Mouse (Mus musculus) large intestine, adult 2 months (tissue): ENCODE results near the gene Ltb. TPM values are rescaled to one million over a fixed set of nuclear protein-coding genes. Genes with fewer than 3 reads are reported as not detected.

Experiments used
- DNase-seq: peaks from one replicate; pipeline ENCODE4 v3.0.0-alpha.2; 2012; ENCODE audit warnings: low read depth, low spot score
- WGBS: fragments of 180-500 bp; shearing (Covaris S2); methylation state at CpG from one replicate; pipeline ENCODE4 v1.1.7; 2018; 5-methylcytosine and 5-hydroxymethylcytosine counted together
- polyA plus RNA-seq: library from polyadenylated mRNA; depleted of rRNA; stranded (reverse); fragments of >200 nt; gene quantifications from 2 replicates; pipeline ENCODE4 v1.2.3, GENCODE M21; 2012

Ltb gene
- polyA plus RNA-seq, 1 experiment: 35.1 TPM

DNA sequence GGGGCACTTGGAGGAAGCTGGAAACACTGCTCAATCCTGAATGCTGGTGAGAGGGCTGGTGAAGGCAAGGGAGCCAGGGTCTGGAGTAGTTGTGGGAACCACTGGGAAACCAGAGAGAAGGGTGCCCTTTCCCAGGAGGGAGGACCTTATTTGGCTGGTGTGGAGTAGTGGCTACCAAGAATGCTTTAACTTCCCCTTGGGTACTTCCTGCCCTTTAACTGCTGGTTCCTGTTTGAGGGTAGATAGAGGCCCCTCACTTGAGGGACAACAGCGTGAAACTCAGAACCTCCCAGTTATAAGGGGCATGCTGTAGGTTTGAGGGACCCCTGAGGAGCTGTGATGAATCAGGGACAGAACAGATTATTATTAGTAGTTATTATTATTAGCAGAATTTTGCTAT is 5.1 kb upstream of the Ltb start:
- no peak for DNase-seq
- 70% methylated on average over 1 of the region's 1 CpGs for WGBS

DNA sequence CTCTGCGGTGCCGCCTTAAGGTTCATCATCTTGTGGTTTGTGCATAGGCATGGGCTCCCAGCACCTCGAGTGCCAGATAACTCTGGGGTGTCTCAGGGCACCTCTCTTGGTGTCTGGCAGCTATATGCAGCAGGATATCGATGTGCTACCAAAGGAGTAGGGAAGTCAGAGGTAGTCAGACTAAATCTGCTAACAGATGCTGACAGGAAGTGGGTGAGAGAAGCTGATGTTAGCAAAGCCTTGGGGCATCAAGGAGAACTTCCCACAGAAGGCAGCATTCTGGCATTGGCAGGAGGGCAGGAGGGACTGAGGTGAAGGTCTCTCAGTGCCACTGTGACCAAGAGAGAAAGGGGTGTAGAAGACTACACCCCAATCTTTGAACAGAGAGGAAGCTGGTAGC is 4.1 kb upstream of the Ltb start:
- 74% methylated on average over 4 of the region's 4 CpGs for whole genome bisulfite sequencing
- no peak for DNase-seq

DNA sequence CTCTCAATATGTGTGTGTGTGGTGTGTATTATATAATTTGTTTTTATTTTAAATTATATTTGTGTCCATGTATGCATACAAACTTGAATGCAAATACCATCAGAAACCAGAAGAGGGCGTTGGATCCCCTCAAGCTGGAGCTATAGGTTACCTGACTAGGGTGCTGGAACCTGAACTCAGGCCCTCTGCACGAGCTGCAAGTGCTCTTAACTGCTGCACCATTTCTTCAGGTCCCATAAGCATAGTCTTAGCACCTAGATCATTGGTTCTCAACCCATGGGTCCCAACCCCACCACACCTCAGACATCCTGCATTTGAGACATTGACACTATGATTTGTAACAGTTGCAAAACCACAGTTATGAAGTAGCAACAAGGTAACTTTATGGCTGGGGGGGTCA is 2.5 kb upstream of the Ltb start:
- 62% methylated on average over 2 of the region's 2 CpGs for WGBS
- no peak for DNase-seq

DNA sequence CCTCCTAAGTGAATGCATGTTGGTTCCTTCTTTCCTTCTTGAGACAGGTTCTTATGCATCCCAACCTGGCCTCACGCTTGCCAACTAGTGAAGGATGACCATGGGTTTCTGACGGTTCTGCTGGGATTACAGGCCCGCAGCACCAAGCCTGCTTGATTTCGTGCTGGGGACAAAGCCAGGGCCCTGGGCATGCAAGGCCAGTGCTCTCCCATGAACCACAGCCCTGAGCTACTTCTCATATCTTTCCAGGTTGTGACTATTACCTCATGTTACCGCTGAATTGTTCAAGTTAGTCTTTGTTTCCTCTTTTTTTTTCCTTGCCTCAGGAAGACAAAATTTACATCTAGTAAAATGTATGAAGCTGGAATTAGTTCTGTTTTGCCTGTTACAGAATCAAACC is 1.3 kb upstream of the Ltb start:
- WGBS: 85% methylated on average over 5 of the region's 5 CpGs
- DNase-seq: no peak

DNA sequence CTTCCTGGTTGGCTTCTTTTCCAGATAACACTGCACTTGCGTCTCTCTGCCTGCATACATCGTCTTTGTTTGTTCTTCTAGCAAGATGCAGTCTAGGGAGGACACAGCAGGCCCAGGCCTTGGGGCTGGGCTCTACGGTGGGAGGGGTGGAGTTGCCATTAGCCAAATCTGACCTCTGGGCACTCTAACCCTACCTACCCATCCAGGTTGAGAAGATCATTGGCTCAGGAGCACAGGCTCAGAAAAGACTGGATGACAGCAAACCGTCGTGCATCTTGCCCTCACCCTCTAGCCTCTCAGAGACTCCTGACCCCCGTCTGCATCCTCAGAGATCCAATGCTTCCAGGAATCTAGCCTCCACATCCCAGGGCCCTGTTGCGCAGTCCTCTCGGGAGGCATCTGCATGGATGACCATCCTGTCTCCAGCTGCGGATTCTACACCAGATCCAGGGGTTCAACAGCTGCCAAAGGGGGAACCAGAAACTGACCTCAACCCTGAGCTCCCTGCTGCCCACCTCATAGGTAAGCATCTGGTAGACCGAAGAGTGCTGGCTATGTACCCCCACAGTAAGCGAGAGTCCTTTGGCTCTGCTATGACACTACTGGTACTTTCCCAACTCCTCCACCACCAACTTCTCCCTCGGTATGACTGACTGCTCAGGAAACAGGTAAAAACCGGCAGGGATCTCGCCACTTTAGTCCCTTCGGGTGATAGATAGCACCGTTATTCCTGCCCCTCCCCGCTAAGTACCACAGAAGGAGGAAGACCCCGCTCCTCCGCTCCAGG is 798 bp downstream of the Ltb start:
- 38% methylated on average over 19 of the region's 19 CpGs for WGBS
- DNase-seq: no peak

DNA sequence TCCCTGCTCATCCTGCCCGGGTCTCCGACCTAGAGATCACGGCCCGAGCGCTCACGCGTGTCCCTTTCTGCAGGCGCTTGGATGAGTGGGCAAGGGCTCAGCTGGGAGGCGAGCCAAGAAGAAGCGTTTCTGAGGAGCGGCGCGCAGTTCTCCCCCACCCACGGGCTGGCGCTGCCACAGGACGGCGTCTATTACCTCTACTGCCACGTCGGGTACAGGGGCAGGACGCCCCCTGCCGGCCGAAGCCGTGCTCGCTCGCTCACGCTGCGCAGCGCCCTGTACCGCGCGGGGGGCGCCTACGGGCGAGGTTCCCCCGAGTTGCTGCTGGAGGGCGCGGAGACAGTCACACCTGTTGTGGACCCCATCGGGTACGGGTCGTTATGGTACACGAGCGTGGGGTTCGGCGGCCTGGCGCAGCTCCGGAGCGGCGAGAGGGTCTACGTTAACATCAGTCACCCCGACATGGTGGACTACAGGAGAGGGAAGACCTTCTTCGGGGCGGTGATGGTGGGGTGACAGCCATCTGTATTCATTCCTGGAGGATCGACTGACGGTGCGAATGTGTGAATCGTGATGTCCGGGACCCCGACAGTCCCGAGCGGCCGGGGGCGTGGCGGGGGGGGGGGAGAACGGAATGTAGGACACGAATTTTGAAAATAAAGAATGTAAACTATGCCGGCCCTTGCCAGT is 1.5 kb downstream of the Ltb start:
- DNase-seq: no peak
- 1% methylated on average over 66 of the region's 66 CpGs for WGBS

DNA sequence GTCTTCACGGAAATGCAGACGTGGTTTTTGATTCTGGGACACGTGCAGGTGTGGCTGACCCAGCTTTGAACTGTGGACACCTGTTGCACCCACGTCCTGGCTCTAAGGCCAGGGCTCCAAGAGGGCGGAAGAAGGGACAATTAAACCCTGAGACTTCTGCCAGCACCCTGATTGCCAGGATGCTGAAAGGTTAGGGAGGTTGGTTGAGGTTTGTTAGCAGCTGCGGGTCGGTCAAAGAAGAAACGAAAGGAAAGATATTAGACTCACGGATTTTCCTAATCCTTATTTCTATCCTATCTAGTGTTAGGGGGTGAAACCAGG is 2.0 kb downstream of the Ltb start:
- 10% methylated on average over 9 of the region's 9 CpGs for WGBS
- peak; percentile 55 for DNase-seq

DNA sequence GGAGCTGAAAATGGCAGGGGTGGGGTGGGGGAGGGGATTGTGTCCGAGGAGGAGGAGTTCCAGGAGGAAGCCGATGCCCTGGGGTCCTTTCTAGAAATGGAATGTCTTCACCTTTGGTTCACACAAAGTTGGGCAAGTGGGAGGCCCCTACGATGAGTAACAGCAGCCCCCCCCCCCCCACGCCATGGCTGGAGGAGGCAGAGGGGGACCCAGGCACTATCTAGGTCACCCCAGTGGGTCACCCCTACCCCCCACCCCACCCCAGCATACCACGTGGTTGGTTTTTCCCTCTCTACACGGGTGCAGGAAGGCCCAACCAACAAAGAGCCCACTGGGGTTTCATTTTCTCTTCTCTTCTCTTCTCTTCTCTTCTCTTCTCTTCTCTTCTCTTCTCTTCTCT is 2.9 kb downstream of the Ltb start:
- no peak for DNase-seq
- 64% methylated on average over 6 of the region's 6 CpGs for WGBS

DNA sequence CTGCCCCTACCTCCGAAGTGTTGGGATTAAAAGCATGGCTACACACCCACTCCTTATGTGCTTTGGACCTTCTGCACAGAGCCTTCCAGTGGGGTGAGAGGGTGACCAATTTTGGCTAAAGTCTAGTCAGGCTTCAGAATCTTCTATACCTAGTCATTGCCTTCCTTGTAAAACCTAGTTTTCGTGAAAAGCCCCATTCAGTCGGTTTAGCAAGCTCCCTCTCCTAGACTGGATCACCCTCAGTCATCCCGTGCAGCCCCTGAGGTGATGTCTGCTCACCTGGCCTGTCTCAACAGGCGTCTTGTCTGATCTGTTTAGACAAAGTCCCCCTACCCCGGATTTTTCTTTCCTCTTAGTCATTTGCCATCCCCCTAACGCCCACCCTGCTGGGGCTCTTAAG is 3.8 kb downstream of the Ltb start:
- WGBS: 75% methylated on average over 7 of the region's 7 CpGs
- no peak for DNase-seq

DNA sequence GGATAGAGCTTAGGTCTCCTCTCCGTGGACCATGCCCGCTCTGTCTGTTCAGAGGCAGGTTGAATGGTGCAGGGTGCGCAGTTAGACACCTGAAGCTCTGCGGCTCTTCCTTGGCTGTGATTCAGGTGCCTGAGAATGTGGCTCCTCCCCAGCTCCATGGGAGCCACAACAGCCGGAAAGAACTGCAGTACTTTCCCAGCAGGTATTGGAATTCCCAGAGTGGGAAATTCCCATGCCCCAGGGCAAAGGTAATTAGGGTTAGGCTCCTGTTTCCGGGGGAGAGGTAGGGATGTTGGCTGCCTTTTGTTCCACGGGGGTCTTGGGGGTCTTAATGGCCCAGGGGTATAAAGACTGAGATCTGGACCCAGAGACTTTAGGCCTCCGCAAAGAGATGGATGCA is 4.7 kb downstream of the Ltb start:
- WGBS: 29% methylated on average over 8 of the region's 8 CpGs
- DNase-seq: no peak

DNA sequence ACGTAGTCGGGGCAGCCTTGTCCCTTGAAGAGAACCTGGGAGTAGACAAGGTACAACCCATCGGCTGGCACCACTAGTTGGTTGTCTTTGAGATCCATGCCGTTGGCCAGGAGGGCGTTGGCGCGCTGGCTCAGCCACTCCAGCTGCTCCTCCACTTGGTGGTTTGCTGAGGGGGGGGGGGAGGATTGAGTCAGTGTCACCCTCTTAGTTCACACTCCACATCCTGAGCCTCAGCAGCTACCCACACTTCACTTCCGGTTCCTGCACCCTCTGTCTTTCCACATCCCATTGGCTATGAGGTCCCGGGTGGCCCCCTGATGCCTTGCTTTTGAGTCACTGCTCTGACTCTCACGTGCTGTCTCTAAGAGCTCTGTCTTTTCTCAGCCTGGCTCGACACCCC is 6.2 kb downstream of the Ltb start:
- 69% methylated on average over 11 of the region's 11 CpGs for WGBS
- DNase-seq: no peak

DNA sequence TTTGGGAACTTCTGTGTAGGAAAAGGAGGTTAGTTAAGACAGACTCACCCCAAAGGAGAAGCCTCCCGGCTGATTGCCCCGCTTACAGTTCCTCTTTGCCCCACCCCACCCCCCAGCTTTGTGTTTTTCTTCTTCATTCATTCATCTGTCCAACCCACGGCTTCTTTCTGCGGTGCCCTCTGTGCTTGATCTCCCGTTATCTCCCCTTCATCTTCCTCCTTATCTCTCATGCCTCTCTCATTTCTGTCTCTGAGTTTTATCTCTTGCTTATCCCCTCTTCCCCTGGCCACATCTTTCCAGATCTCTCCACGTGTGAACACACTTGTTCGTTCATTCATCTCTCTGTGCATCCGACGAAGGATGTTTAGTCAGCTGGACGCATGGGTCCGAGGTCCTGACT is 6.9 kb downstream of the Ltb start:
- DNase-seq: no peak
- WGBS: 54% methylated on average over 11 of the region's 11 CpGs

DNA sequence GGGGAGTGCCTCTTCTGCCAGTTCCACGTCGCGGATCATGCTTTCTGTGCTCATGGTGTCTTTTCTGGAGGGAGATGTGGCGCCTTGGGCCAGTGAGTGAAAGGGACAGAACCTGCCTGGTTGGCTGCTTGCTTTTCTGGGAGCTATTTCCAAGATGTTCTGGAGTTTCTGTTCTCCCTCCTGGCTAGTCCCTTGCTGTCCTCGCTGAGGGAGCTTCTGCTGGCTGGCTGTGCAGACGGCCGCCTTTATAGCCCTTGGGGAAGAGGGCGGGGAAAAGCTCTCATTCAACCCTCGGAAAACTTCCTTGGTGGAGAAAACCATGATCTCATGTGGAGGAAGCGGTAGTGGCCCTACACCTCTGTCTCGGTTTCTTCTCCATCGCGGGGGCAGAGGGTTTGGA is 7.5 kb downstream of the Ltb start, which contains the start of gene Tnf:
Gene Tnf (minus strand): TSS at position 221 of the 400 bp plus-strand sequence.
- WGBS: 11% methylated on average over 13 of the region's 13 CpGs
- no peak for DNase-seq

DNA sequence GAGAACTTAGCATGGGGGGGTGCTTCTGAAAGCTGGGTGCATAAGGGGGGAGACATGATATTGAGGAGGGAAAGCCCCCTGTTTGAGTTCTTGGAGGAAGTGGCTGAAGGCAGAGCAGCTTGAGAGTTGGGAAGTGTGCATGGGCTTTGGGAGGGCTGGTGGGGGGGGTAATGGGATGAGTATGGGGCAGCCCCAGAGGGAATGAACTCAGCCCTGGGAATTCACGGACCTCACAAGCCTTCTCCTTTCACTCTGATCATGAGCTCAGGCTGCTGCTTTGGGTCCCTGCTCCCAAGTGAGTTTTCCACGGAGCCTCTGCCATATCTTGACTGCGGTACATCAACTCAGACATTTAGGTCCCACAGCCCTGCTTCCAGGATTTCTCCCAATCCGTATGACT is 8.2 kb downstream of the Ltb start:
- DNase-seq: no peak
- WGBS: 82% methylated on average over 4 of the region's 4 CpGs

DNA sequence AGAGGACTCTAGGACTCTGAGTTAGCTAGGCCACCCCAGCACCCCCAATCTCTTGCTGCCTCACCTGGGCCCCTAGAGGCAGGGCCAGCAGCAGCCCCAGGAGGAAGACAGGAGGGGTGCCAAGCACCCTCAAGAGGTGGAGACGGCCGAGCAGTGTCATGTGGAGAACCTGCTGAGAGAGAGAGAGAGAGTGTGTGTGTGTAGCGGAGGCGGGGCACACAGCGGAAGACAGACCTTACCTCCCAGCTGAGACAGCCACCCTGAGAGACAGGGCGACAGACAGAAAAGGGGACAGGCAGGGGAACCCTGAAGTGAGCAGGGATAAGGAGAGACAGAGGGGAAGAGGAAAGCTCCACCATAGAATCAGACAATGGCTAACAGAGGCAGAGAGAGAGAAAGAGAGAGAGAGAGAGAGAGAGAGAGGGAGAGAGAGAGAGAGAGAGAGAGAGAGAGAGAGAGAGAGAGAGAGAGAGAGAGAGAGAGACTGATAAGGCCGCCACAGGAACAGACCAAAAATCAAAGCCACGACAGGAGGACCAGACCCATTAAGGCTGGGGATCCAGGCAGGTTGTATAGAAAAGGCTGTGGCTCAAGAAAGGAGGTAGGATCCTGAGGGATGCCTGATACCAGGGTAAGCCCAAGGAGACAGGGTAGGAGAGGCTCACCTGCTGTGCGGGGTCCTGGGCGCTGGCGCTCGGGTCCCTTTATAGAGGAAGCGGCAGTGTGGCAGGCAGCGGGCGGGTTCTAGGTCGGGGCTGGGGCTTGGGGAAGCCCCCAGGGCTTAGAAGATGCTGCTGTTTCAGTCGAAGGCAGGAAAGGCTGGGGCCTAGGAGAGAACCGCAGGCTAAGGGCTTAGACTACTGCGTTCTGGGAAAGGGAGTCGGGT is 10.5 kb downstream of the Ltb start, which contains the start of gene Lta:
Gene Lta (minus strand): TSS at position 858 of the 886 bp plus-strand sequence.
- WGBS: 66% methylated on average over 20 of the region's 20 CpGs
- DNase-seq: no peak

DNA sequence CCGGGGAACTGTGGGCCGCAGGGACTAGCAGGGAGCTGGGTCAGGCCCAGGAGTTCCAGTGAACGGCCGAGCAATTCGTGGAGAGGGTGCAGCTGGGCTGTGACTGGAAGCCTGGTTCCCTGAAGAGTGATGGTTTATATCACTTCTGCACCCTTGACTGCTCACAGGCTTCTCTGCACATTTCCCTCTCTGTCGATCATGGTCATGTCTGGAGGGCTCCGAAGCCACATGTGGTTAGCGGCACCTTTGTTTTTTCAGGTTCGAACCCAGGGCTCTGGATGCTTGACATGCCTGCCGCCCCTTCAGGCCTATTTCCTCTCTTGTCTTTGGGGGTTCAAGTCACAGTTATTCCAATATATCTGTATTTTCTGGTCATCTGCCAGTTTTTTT is 11.1 kb downstream of the Ltb start:
- DNase-seq: no peak
- 74% methylated on average over 10 of the region's 10 CpGs for WGBS

DNA sequence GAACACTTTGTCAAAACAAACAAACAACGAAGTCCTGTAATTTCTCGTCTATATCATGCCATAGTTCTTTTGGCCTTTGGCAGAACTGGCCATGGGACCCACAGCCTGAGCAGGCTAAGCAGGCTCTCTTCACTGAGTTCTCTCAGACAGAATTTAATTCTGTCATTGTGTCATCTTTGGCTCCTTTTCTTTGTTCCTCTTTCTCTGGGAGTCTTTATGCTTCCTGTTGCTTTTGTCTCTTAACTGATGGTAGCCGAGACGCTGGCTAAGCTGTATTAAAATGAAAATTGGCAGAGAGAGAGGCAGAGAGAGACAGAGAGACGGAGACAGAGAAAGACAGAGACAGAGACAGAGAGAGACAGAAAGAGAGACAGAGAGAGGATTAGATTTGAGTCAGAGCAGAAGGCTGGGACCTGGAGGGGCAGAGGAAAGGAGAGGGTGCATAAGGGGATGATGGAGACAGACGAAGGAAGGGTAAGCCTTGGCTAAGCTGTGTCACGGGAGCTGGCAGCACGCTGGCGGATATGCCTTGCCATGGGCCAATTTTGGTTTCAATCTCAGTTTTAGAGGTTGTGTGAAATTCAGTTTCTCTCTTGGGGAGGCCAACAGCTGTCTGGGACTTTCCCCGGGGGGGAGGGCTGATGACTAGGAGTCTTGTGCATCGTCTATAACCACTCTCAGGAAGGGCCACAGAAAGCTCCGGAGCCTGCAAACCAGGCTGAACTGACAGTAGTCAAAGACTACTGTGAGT is 15.7 kb downstream of the Ltb start:
- WGBS: 38% methylated on average over 12 of the region's 12 CpGs
- no peak for DNase-seq

DNA sequence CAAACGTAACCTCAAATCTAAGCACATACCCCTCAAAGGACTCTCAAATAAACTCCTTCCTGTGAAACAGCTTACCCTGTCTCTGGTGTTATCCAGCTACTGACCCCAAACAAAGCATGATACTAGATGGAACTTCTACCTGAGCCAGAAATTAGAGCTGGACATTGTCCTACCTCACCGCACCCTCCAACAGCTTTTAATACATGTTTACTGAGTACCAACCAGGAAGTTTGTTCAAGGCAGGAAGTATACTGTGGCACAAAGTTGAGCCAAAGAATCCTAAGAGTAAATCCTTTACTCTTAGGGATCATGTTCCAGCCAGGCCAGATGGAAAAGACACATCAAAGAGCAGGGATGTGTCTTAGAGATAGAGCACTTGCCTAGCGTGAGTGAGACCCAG is 16.4 kb downstream of the Ltb start:
- no peak for DNase-seq
- 25% methylated on average over 3 of the region's 3 CpGs for WGBS

DNA sequence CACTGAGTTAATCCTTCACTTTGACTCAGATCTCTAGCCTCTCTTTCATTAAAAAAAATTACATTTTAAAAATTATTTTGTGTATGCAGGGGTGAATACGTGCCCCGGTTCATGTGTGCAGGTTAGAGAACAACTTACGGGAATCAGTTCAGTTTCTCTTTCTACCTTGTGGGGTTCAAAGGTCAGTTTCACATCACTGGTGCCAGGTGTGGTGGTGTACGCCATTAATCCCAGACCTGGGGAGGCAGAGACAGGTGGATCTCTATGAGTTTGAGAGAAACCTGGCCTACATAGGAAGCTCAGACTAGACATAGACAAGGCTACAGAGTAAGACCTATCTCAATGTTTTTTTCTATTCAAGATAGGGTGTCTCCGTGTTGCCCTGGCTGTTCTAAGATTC is 18.8 kb downstream of the Ltb start:
- 49% methylated on average over 5 of the region's 5 CpGs for WGBS
- no peak for DNase-seq
